Mouse (Mus musculus) heart, embryonic 15.5 days (tissue): ENCODE results near the gene Cep63. TPM values are rescaled to one million over a fixed set of nuclear protein-coding genes. Genes with fewer than 3 reads are reported as not detected.
A peak's percentile ranks its signal among the peaks of the same experiment; 100 is the strongest.

Experiments
- ATAC-seq: fragments of 200-750 bp; cut with Nextera tagmentation; replicated peaks from 2 replicates; pipeline ENCODE4 v1.8.0; 2017; ENCODE audit warnings: low read depth, moderate TSS enrichment; ENCODE audit not compliant: insufficient number of reproducible peaks, insufficient read depth, low FRiP score
- H3K27ac ChIP-seq: fragments of 300-500 bp; sonication (generic); 2 replicates; pipeline ENCODE4 v1.5.1; 2015; ENCODE audit warnings: mild to moderate bottlenecking, inconsistent platforms
- H3K27me3 ChIP-seq: fragments of 300-500 bp; sonication (generic); 2 replicates; pipeline ENCODE4 v1.6.1; 2015; ENCODE audit warnings: inconsistent platforms
- H3K36me3 ChIP-seq: fragments of 300-500 bp; sonication (generic); 2 replicates; pipeline ENCODE4 v1.6.1; 2015; ENCODE audit warnings: mild to moderate bottlenecking, inconsistent platforms
- H3K4me1 ChIP-seq: fragments of 300-500 bp; sonication (generic); replicated peaks from 2 replicates; pipeline ENCODE4 v1.6.1; 2015; ENCODE audit warnings: inconsistent platforms
- H3K4me2 ChIP-seq: fragments of 300-500 bp; sonication (generic); 2 replicates; pipeline ENCODE4 v1.6.1; 2015; ENCODE audit warnings: inconsistent platforms, mild to moderate bottlenecking, moderate library complexity
- H3K4me3 ChIP-seq: fragments of 300-500 bp; sonication (generic); 2 replicates; pipeline ENCODE4 v1.5.1; 2015; ENCODE audit warnings: mild to moderate bottlenecking, inconsistent platforms
- H3K9ac ChIP-seq: fragments of 300-500 bp; sonication (generic); 2 replicates; pipeline ENCODE4 v1.6.1; 2015; ENCODE audit warnings: mild to moderate bottlenecking, inconsistent platforms
- H3K9me3 ChIP-seq: fragments of 300-500 bp; sonication (generic); replicated peaks from 2 replicates; pipeline ENCODE4 v1.6.1; 2016; ENCODE audit warnings: inconsistent platforms
- WGBS: fragments of 180-500 bp; shearing (Covaris S2); methylation state at CpG from one replicate; pipeline ENCODE4 v1.1.7; 2015; ENCODE audit warnings: mixed read lengths; 5-methylcytosine and 5-hydroxymethylcytosine counted together
- polyA plus RNA-seq: library from polyadenylated mRNA; unstranded; fragments of >200 nt; fragmentation: Nextera tagmentation; extraction: Ambion mirVana; gene quantifications from 2 replicates; pipeline ENCODE4 v1.2.1, GENCODE M21; 2015

Gene Cep63
- polyA plus RNA-seq, 1 experiment from 2014 or later, result 50.2 TPM

DNA sequence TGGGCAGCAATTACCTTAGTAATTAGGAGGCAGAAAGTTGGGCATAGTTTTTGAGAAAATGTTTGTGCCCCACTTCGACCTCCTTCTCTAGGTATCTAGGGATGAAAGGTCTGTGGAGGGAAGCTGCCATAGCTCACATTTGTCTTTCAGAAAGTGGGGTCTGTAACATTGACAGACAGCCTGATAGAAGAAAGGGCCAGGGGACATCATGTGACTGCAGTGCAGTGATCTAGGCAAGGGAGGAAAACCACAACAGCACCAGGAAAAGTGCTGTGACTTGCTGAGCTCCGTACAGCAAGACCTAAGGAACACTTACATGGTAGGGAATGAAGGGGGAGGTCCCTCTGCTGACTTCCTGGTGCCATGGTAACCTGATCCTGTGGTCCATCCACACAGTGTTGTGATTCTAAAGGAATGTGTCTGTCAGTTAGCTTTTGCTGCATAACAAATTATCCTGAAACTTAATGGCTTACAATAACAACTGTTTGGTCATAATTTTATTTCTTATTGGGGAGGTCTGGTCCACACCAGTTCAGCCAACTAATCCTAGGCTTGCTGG lies 5.3 kb upstream of the Cep63 start:
- peaks cover 38% of the 10 kb centered on the region for H3K4me1 ChIP-seq
- no peaks in the 10 kb centered on the region for H3K27me3 ChIP-seq
- WGBS, result 54% methylated on average over 2 of the region's 2 CpGs
- no peaks in the 10 kb centered on the region for H3K9me3 ChIP-seq
- no peak overlapping the region for H3K4me2 ChIP-seq
- H3K4me3 ChIP-seq, result no peak overlapping the region
- H3K9ac ChIP-seq, result no peak overlapping the region
- H3K27ac ChIP-seq, result no peak overlapping the region
- H3K36me3 ChIP-seq, result 0 out of 2 replicates have a peak, but pooled peaks cover 9% of the 10 kb centered on the region
- ATAC-seq, result no peak

DNA sequence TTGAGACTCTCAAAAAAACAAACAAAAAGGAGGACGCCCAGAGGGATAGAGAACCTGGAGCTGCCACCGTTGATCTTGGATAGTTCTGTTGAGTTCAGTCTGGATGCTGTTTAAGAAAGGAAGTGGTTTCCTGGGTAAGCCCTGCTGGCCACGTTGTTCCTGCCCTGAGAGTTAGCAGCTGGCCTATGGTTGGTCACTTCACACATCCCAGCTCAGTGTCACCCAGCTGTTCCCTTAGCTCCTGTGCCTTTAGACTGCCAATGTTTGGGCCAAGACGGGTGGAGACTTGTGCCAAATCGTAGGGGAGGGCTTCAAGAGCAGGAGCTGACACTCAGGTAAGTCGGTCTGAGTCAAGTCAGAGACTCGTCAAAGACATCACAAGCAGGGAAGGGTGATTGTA lies 2.7 kb upstream of the Cep63 start:
- Histone ChIP-seq H3K27me3 (no peaks in the 10 kb centered on the region), H3K36me3 (0 out of 2 replicates have a peak, but pooled peaks cover 9% of the 10 kb centered on the region), H3K4me3 (no peak overlapping the region), H3K4me1 (peaks cover 34% of the 10 kb centered on the region), H3K9ac (no peak overlapping the region), H3K4me2 (no peak overlapping the region), H3K9me3 (no peaks in the 10 kb centered on the region), H3K27ac (no peak overlapping the region)
- no peak for ATAC-seq
- WGBS, result 50% methylated on average over 7 of the region's 7 CpGs

DNA sequence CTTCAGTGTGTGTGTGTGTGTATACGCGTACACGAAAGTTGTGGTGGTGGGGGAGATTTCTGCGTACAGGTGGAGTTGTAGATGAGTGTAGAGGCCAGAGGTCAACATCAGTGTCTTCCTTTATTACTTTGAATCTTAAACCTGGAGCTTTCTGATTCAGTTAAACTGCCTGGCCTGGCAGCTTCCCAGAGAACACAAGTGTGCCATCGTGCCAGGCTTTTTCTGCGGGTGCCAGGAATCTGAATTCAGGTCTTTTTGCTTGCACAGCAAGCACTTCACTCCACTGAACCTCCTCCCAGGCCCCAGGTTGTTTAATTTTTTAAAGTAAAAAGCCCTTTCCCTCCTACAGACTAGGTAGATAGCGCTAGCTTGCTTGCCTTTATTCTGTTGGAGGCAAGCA lies 1.1 kb upstream of the Cep63 start:
- WGBS, result 74% methylated on average over 7 of the region's 7 CpGs
- ATAC-seq, result no peak

GRCm38 (mm10) chr9:102626839-102627225 lies 498 bp upstream of the Cep63 start:
- no peaks in the 10 kb centered on the region for H3K27me3 ChIP-seq
- ATAC-seq, result no peak
- 0% methylated on average over 9 of the region's 9 CpGs for WGBS

More for the DNA sequence above, 1.1 kb upstream of the Cep63 start:
- peak overlapping the region; percentile 96 for H3K27ac ChIP-seq
- H3K27me3 ChIP-seq, result no peaks in the 10 kb centered on the region
- peaks cover 23% of the 10 kb centered on the region for H3K4me1 ChIP-seq
- H3K4me3 ChIP-seq, result peak overlapping the region; percentile 90
- peak overlapping the region; percentile 71 for H3K4me2 ChIP-seq
- H3K9ac ChIP-seq, result peak overlapping the region; percentile 98
- no peaks in the 10 kb centered on the region for H3K9me3 ChIP-seq
- 0 out of 2 replicates have a peak, but pooled peaks cover 9% of the 10 kb centered on the region for H3K36me3 ChIP-seq

DNA sequence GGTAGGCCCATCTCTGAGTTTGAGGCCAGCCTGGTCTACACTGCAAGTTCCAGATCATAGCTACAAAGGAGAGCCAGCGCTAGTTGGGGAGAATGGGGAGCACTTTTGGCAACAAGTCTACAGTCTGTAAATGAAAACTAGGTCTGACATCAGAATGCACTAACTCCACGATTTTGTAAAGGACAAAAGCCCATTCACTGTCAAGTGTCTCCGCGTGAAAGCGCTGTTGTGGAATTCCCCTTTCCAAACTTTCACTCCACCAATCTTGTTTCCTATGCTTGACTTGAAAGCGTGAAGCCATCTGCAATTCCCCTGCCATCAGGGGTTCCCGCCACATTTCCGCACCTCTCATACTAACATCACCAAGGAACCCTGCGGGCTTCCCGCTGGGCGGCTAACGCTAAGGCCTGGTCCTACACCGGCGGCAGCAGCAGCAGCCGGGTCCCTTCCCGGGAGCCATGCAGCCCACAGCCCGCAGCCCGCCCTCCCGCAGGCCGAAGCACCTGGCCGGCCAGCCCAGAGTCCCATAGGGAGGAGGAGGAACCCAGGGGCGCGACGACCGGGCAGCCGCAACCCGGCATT lies 842 bp downstream of the Cep63 start:
- Histone ChIP-seq H3K4me3 (peak overlapping the region; percentile 90), H3K9me3 (no peaks in the 10 kb centered on the region), H3K27ac (peak overlapping the region; percentile 96), H3K9ac (peak overlapping the region; percentile 98), H3K36me3 (0 out of 2 replicates have a peak, but pooled peaks cover 9% of the 10 kb centered on the region), H3K27me3 (no peaks in the 10 kb centered on the region), H3K4me2 (peak overlapping the region; percentile 78), H3K4me1 (peaks cover 23% of the 10 kb centered on the region)
- no peak; the same call in 1 of the 2 replicates for ATAC-seq
- under 1% methylated on average over 27 of the region's 27 CpGs for WGBS

More at GRCm38 (mm10) chr9:102626839-102627225, 498 bp upstream of the Cep63 start:
- Histone ChIP-seq H3K9me3 (no peaks in the 10 kb centered on the region), H3K9ac (peak overlapping the region; percentile 98), H3K4me1 (peaks cover 23% of the 10 kb centered on the region), H3K27ac (peak overlapping the region; percentile 96), H3K36me3 (0 out of 2 replicates have a peak, but pooled peaks cover 9% of the 10 kb centered on the region), H3K4me2 (peak overlapping the region; percentile 71), H3K4me3 (peak overlapping the region; percentile 90)

DNA sequence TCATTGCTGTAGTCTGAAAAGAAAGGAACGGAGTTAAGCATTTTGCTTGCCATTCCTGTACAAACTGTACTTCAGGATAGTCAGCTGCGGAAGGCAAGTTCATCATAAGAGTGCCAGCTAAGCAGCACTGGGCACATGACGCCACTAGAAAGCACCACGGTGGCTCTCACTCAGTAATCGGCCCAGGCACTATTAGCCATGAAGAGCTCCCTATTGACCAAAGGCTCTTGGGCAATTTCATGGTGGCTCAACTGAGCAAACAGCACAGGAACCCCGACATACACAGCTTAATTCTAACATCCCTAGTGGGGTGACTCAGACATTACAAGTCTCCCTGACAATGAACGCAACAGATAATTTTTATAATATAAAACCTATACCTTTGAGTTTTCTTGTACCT lies 2.8 kb downstream of the Cep63 start:
- no peak for ATAC-seq
- Histone ChIP-seq H3K4me1 (peaks cover 30% of the 10 kb centered on the region), H3K4me3 (no peak overlapping the region), H3K9ac (no peak overlapping the region), H3K27me3 (no peaks in the 10 kb centered on the region), H3K27ac (no peak overlapping the region), H3K9me3 (no peaks in the 10 kb centered on the region), H3K36me3 (no peaks in the 10 kb centered on the region), H3K4me2 (no peak overlapping the region)
- 91% methylated on average over 7 of the region's 7 CpGs for WGBS

DNA sequence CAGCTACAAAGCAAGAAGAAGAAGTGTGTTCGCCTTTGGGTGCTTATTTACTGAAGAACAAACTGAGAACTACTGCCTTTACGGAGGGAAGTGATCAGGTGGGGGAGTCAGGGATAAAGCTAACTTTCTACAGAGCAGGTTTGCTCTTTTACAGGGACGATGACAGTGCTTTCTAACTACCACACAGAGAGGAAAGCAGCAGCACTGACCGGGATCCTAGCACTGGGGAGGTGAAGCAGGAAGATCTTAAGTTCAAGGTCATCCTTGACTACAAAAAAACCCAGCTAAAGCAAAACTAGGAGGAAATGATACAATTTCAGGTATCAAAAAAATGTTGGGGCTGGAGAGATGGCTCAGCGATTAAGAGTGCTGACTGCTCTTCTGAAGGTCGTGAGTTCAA lies 3.5 kb downstream of the Cep63 start:
- Histone ChIP-seq H3K27ac (peak overlapping the region; percentile 7; the same call in 1 of the 2 replicates), H3K9ac (no peak overlapping the region), H3K36me3 (no peaks in the 10 kb centered on the region), H3K9me3 (no peaks in the 10 kb centered on the region), H3K4me3 (no peak overlapping the region), H3K27me3 (no peaks in the 10 kb centered on the region), H3K4me2 (no peak overlapping the region), H3K4me1 (peaks cover 27% of the 10 kb centered on the region)
- 86% methylated on average over 6 of the region's 6 CpGs for WGBS
- ATAC-seq, result no peak

DNA sequence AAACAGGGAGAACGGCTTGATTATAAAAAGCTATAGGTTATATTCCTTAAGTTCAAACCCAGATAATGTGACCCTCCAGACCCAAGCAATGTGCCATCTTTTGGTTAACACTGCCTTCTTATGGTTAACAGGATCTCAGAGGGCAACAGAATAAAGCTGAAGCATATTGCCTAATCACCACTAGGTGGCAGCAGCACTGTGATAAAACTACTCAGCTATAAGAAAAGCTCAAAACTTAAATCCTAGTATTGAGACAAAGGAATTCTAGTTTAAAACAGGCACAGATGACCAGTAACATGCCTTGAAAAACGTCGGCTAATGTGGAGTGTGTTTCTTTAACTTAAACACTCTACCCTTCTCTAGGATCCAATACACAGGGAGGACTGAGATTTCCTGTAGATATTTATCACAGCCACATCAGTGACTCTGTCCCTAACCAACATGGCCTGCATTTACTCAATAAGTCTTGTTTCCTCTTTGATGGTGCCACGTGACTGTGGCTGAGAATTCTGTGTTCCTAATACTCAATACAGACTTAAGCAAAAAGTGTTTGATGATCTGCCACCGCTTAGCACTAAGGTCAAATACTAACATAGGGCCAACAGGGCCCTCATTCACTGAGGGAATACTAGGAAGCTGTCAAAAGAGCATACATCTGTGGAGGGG lies 4.0 kb downstream of the Cep63 start:
- Histone ChIP-seq H3K9ac (no peak overlapping the region), H3K27ac (peak overlapping the region; percentile 7; the same call in 1 of the 2 replicates), H3K27me3 (no peaks in the 10 kb centered on the region), H3K4me3 (no peak overlapping the region), H3K9me3 (no peaks in the 10 kb centered on the region), H3K4me2 (no peak overlapping the region), H3K4me1 (peaks cover 21% of the 10 kb centered on the region), H3K36me3 (no peaks in the 10 kb centered on the region)
- WGBS, result 27% methylated on average over 5 of the region's 5 CpGs
- ATAC-seq, result no peak

DNA sequence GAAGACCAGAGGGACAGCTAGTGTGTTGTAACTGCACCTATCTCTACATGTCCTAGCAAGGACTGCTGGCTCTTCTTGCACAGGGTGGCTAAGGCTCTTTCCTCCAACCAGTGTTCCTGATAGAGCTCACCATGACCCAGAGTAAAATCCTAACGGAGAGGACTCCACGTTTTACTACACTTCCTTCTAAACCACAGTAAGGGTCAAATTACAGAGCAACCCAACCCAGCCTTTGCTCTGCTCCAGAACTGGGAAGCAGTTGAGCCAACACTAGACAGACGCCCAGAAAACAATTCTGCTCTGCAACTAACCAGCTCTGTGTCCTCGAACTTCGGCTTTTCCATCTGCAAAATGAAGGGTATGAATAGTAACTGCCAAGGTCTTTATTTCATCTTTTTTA lies 4.9 kb downstream of the Cep63 start:
- WGBS, result 56% methylated on average over 5 of the region's 5 CpGs
- Histone ChIP-seq H3K27me3 (no peaks in the 10 kb centered on the region), H3K36me3 (no peaks in the 10 kb centered on the region), H3K4me1 (peaks cover 20% of the 10 kb centered on the region), H3K9ac (no peak overlapping the region), H3K9me3 (no peaks in the 10 kb centered on the region), H3K27ac (no peak overlapping the region), H3K4me3 (no peak overlapping the region), H3K4me2 (no peak overlapping the region)
- ATAC-seq, result no peak

- peaks cover 27% of the 10 kb centered on the region for H3K36me3 ChIP-seq
- ATAC-seq, result no peak
- H3K9ac ChIP-seq, result no peak overlapping the region
- WGBS, result 65% methylated on average over 9 of the region's 9 CpGs
- peaks cover 28% of the 10 kb centered on the region for H3K4me1 ChIP-seq
- H3K9me3 ChIP-seq, result no peaks in the 10 kb centered on the region
- no peak overlapping the region for H3K4me2 ChIP-seq
- H3K27me3 ChIP-seq, result no peaks in the 10 kb centered on the region
- H3K27ac ChIP-seq, result 0 out of 2 replicates have a peak overlapping the region, but pooled peaks have one; percentile 2
- H3K4me3 ChIP-seq, result no peak overlapping the region
Measured at GRCm38 (mm10) chr9:102616267-102616666, 10.1 kb downstream of the Cep63 start.

GRCm38 (mm10) chr9:102615071-102615470 lies 11.3 kb downstream of the Cep63 start:
- peaks cover 28% of the 10 kb centered on the region for H3K4me1 ChIP-seq
- H3K27me3 ChIP-seq, result no peaks in the 10 kb centered on the region
- no peaks in the 10 kb centered on the region for H3K9me3 ChIP-seq
- no peak overlapping the region for H3K4me2 ChIP-seq
- ATAC-seq, result peak; percentile 39; the same call in 1 of the 2 replicates
- no peak overlapping the region for H3K9ac ChIP-seq
- no peak overlapping the region for H3K4me3 ChIP-seq
- WGBS, result 28% methylated on average over 3 of the region's 3 CpGs
- peaks cover 34% of the 10 kb centered on the region for H3K36me3 ChIP-seq
- H3K27ac ChIP-seq, result peak overlapping the region; percentile 65
